Mouse (Mus musculus) T-helper 17 cell (primary cell): ENCODE measurements around the gene Nutm1.

Source experiments
- in situ Hi-C, 2 experiments: fragments of 300-600 bp; cut with MboI, MseI; formaldehyde crosslinking; loops; 1 replicate in 1 of 2; 2 replicates in 1 of 2; pipeline ENCODE4 v1.15.1; 2025; ENCODE audit warnings: high pct_unique_total_duplicates in 2 of 2

Nutm1 gene

GRCm38 (mm10) chr2:112210142-112210541 lies 48.9 kb downstream of the Nutm1 start:
- in situ Hi-C loops = no loop called here

GRCm38 (mm10) chr2:112203056-112203455 lies 56.0 kb downstream of the Nutm1 start:
- in situ Hi-C loops = loop anchor here in 1 of 2 experiments (10.0 kb wide), 1 partner anchor 262 kb away; no protein-coding TSS in a partner anchor
